Comparison of ENCODE assay signal across 13 mouse cellular contexts in genomic region chr6:52200073-52200750, GRCm38 (mm10). TPM values are rescaled to one million over a fixed set of nuclear protein-coding genes. Genes with fewer than 3 reads are reported as not detected.
DNase-seq lines count a peak whose midpoint lies in the region; ATAC-seq lines count a peak whose summit lies in the region.
"Had no signal": no experiment of that assay in that cellular context is flagged by ENCODE, and none has a peak within 500 bp of the region (broad histone marks: within the 10 kb centered on the region; RNA-seq: fewer than 3 reads in every experiment).

No protein-coding gene starts in this region.

- intact Hi-C loops in left cerebral cortex, postnatal 10 days (cut with DNase I): no loop called here

- H3K27me3 ChIP-seq in heart, embryonic 11.5 days (ENCODE audit: control insufficient read depth, insufficient read depth, low read length): peaks cover 100% of the 10 kb centered on the region
- H3K27me3 ChIP-seq in kidney, embryonic 16.5 days (ENCODE audit: insufficient read depth, low read length): 0 out of 2 replicates have a peak, but pooled peaks cover 5% of the 10 kb centered on the region

- H3K4me3 ChIP-seq in heart, embryonic 11.5 days (ENCODE audit: low read depth, low read length): 0 out of 2 replicates have a peak overlapping the region, but pooled peaks have one; percentile 3
- no peak overlapping the region for H3K4me3 ChIP-seq in brown adipose tissue, adult 24 weeks (ENCODE audit: insufficient read depth, low read depth, low read length)
- H3K4me3 ChIP-seq in kidney, embryonic 16.5 days (ENCODE audit: low read length): peak overlapping the region; percentile 15
- H3K4me3 ChIP-seq: heart, embryonic 15.5 days; midbrain, embryonic 12.5 days had no signal

- H3K9me3 ChIP-seq in heart, embryonic 11.5 days (replicated peaks; ENCODE audit: control insufficient read depth, low read length): no peaks in the 10 kb centered on the region
- no peaks in the 10 kb centered on the region for H3K9me3 ChIP-seq in kidney, embryonic 16.5 days (ENCODE audit: low read length)
- H3K9me3 ChIP-seq: heart, embryonic 15.5 days; midbrain, embryonic 12.5 days had no signal

- peaks cover 12% of the 10 kb centered on the region for H3K4me1 ChIP-seq in heart, embryonic 11.5 days (ENCODE audit: control insufficient read depth, insufficient read depth, low read length)
- peaks cover 6% of the 10 kb centered on the region; the same call in 1 of the 2 replicates for H3K4me1 ChIP-seq in brown adipose tissue, adult 24 weeks (ENCODE audit: control insufficient read depth, insufficient read depth, insufficient read length, low read length)
- H3K4me1 ChIP-seq in kidney, embryonic 16.5 days (ENCODE audit: insufficient read depth, low read length): peaks cover 87% of the 10 kb centered on the region

- 0 out of 2 replicates have a peak overlapping the region, but pooled peaks have one; percentile 41 for H3K27ac ChIP-seq in heart, embryonic 11.5 days (ENCODE audit: low read depth, low read length)
- H3K27ac ChIP-seq in brown adipose tissue, adult 24 weeks (replicated peaks; ENCODE audit: low read depth, low read length): peak overlapping the region; percentile 61
- H3K27ac ChIP-seq in kidney, embryonic 16.5 days (ENCODE audit: low read length): peak overlapping the region; percentile 83
- H3K27ac ChIP-seq: heart, embryonic 15.5 days; midbrain, embryonic 12.5 days had no signal

- H3K4me2 ChIP-seq in heart, embryonic 11.5 days: no peak overlapping the region; the same call in 1 of the 2 replicates
- peak overlapping the region; percentile 36 for H3K4me2 ChIP-seq in kidney, embryonic 16.5 days (replicated peaks; ENCODE audit: low read depth, low read length)
- H3K4me2 ChIP-seq: heart, embryonic 15.5 days; midbrain, embryonic 12.5 days had no signal

- no peaks in the 10 kb centered on the region for H3K36me3 ChIP-seq in heart, embryonic 11.5 days (ENCODE audit: control insufficient read depth, insufficient read depth, low read length)
- H3K36me3 ChIP-seq in kidney, embryonic 16.5 days (ENCODE audit: insufficient read depth, low read length): peaks cover 12% of the 10 kb centered on the region; the same call in 1 of the 2 replicates
- H3K36me3 ChIP-seq: heart, embryonic 15.5 days; midbrain, embryonic 12.5 days had no signal

- DNase-seq in heart, adult 9 months (ENCODE audit: low spot score in 2 of 2): no peak
- DNase-seq in lung, postnatal 36 days: peak; percentile 52
- no peak for DNase-seq in left cerebral cortex, postnatal 10 days (ENCODE audit: extremely low spot score in 1 of 2, low spot score in 2 of 2)
- no peak for DNase-seq in spleen, postnatal 4 days (ENCODE audit: low spot score in 2 of 2)
- no peak for DNase-seq in embryo, embryonic 10.5 days (ENCODE audit: low spot score)
- DNase-seq: cerebellum, adult 8-10 months; thymus, postnatal 25 days had no signal

- no peak for ATAC-seq in heart, embryonic 11.5 days (replicated peaks; ENCODE audit: insufficient number of reproducible peaks, low FRiP score, low TSS enrichment)
- no peak for ATAC-seq in kidney, embryonic 16.5 days (ENCODE audit: low FRiP score, low TSS enrichment)

- WGBS in heart, embryonic 11.5 days (ENCODE audit: insufficient replicate concordance): 4% methylated on average over 30 of the region's 30 CpGs
- 18% methylated on average over 30 of the region's 30 CpGs for WGBS in kidney, embryonic 16.5 days

- H3K9ac ChIP-seq in heart, embryonic 11.5 days (ENCODE audit: low read depth, low read length): no peak overlapping the region
- peak overlapping the region; percentile 59 for H3K9ac ChIP-seq in kidney, embryonic 16.5 days (replicated peaks; ENCODE audit: low read length)
- H3K9ac ChIP-seq: heart, embryonic 15.5 days; midbrain, embryonic 12.5 days had no signal

RNA-seq across cellular contexts. Expression of gene Hoxa5, which starts 4.2 kb away (rescaled TPM):
- 2.4 and 2.6 TPM in 2 replicates for polyA plus RNA-seq in heart, embryonic 11.5 days (2014; fragmentation: Nextera tagmentation; extraction: Ambion mirVana)
- 35.9 and 39.4 TPM in 2 replicates for polyA plus RNA-seq in brown adipose tissue, adult 24 weeks (2012; ENCODE audit: insufficient read depth, insufficient read length, missing spikeins)
- 9.0 and 9.5 TPM in 2 replicates for polyA plus RNA-seq in kidney, embryonic 16.5 days (2015; fragmentation: Nextera tagmentation; extraction: Ambion mirVana)
- not detected for total RNA-seq in left cerebral cortex, postnatal 10 days (2021)
- total RNA-seq: left cerebral cortex, postnatal 14 days had no signal
- polyA plus RNA-seq: midbrain, embryonic 12.5 days had no signal

RNA-seq across cellular contexts. Expression of gene Hoxa6, which starts 8.3 kb away (rescaled TPM):
- not detected in 2 replicates for polyA plus RNA-seq in heart, embryonic 11.5 days (2014; fragmentation: Nextera tagmentation; extraction: Ambion mirVana)
- polyA plus RNA-seq in brown adipose tissue, adult 24 weeks (2012; ENCODE audit: insufficient read depth, insufficient read length, missing spikeins): not detected in 2 replicates
- polyA plus RNA-seq in kidney, embryonic 16.5 days (2015; fragmentation: Nextera tagmentation; extraction: Ambion mirVana): 2.9 and 3.8 TPM in 2 replicates
- total RNA-seq in left cerebral cortex, postnatal 10 days (2021): not detected
- total RNA-seq: left cerebral cortex, postnatal 14 days had no signal
- polyA plus RNA-seq: heart, embryonic 15.5 days; midbrain, embryonic 12.5 days had no signal

RNA-seq across cellular contexts. Expression of gene Hoxa4, which starts 8.7 kb away (rescaled TPM):
- polyA plus RNA-seq in heart, embryonic 11.5 days (2014; fragmentation: Nextera tagmentation; extraction: Ambion mirVana): 0.68 and 1.4 TPM in 2 replicates
- polyA plus RNA-seq in brown adipose tissue, adult 24 weeks (2012; ENCODE audit: insufficient read depth, insufficient read length, missing spikeins): 14.0 and 26.4 TPM in 2 replicates
- polyA plus RNA-seq in kidney, embryonic 16.5 days (2015; fragmentation: Nextera tagmentation; extraction: Ambion mirVana): 1.2 and 1.4 TPM in 2 replicates
- total RNA-seq in left cerebral cortex, postnatal 10 days (2021): not detected
- total RNA-seq: left cerebral cortex, postnatal 14 days had no signal
- polyA plus RNA-seq: midbrain, embryonic 12.5 days had no signal

RNA-seq across cellular contexts. Expression of gene Hoxa3, which starts 12.9 kb away (rescaled TPM):
- 1.5 and 2.2 TPM in 2 replicates for polyA plus RNA-seq in heart, embryonic 11.5 days (2014; fragmentation: Nextera tagmentation; extraction: Ambion mirVana)
- polyA plus RNA-seq in brown adipose tissue, adult 24 weeks (2012; ENCODE audit: insufficient read depth, insufficient read length, missing spikeins): 4.7 and 5.4 TPM in 2 replicates
- 8.2 and 10.8 TPM in 2 replicates for polyA plus RNA-seq in kidney, embryonic 16.5 days (2015; fragmentation: Nextera tagmentation; extraction: Ambion mirVana)
- not detected for total RNA-seq in left cerebral cortex, postnatal 10 days (2021)
- total RNA-seq: left cerebral cortex, postnatal 14 days had no signal
- polyA plus RNA-seq: midbrain, embryonic 12.5 days had no signal

RNA-seq across cellular contexts. Expression of gene Gm28308, which starts 12.9 kb away (rescaled TPM):
- polyA plus RNA-seq in heart, embryonic 11.5 days (2014; fragmentation: Nextera tagmentation; extraction: Ambion mirVana): not detected in 2 replicates
- polyA plus RNA-seq in brown adipose tissue, adult 24 weeks (2012; ENCODE audit: insufficient read depth, insufficient read length, missing spikeins): not detected in 2 replicates
- not detected in 2 replicates for polyA plus RNA-seq in kidney, embryonic 16.5 days (2015; fragmentation: Nextera tagmentation; extraction: Ambion mirVana)
- total RNA-seq in left cerebral cortex, postnatal 10 days (2021): not detected
- total RNA-seq: left cerebral cortex, postnatal 14 days had no signal
- polyA plus RNA-seq: heart, embryonic 15.5 days; midbrain, embryonic 12.5 days had no signal
